Mouse (Mus musculus) liver, postnatal 0 days (tissue): ENCODE data around the gene 4930579F01Rik. TPM values are rescaled to one million over a fixed set of nuclear protein-coding genes. Genes with fewer than 3 reads are reported as not detected.
A peak's percentile ranks its signal among the peaks of the same experiment; 100 is the strongest.

Experiments
- ATAC-seq: fragments of 200-750 bp; cut with Nextera tagmentation; 2 replicates; pipeline ENCODE4 v1.8.0; 2017; ENCODE audit warnings: mild to moderate bottlenecking, moderate library complexity
- DNase-seq: peaks from one replicate; pipeline ENCODE4 v3.0.0-alpha.2; 2016
- H3K27ac ChIP-seq: fragments of 300-500 bp; sonication (generic); 2 replicates; pipeline ENCODE4 v1.5.1; 2014; ENCODE audit warnings: antibody characterized with exemption, moderate library complexity, mild to moderate bottlenecking, low read depth
- H3K27me3 ChIP-seq: fragments of 300-500 bp; sonication (generic); 2 replicates; pipeline ENCODE4 v1.6.1; 2014; ENCODE audit warnings: low read length, control low read depth, mixed read lengths; ENCODE audit not compliant: insufficient read depth
- H3K36me3 ChIP-seq: fragments of 300-500 bp; sonication (generic); replicated peaks from 2 replicates; pipeline ENCODE4 v1.6.1; 2014; ENCODE audit warnings: mild to moderate bottlenecking, control low read depth, low read length, moderate library complexity, mixed read lengths; ENCODE audit not compliant: insufficient read depth
- H3K4me1 ChIP-seq: fragments of 300-500 bp; sonication (generic); 2 replicates; pipeline ENCODE4 v1.6.1; 2014; ENCODE audit warnings: antibody characterized with exemption, mild to moderate bottlenecking, control low read depth; ENCODE audit not compliant: insufficient read depth
- H3K4me2 ChIP-seq: fragments of 300-500 bp; sonication (generic); 2 replicates; pipeline ENCODE4 v1.6.1; 2014; ENCODE audit warnings: low read depth, mild to moderate bottlenecking, low read length, moderate library complexity, mixed read lengths
- H3K4me3 ChIP-seq: fragments of 300-500 bp; sonication (generic); 2 replicates; pipeline ENCODE4 v1.5.1; 2014; ENCODE audit warnings: low read depth, low read length
- H3K9ac ChIP-seq: fragments of 300-500 bp; sonication (generic); replicated peaks from 2 replicates; pipeline ENCODE4 v1.6.1; 2014; ENCODE audit warnings: mild to moderate bottlenecking, moderate library complexity
- H3K9me3 ChIP-seq: fragments of 300-500 bp; sonication (generic); 2 replicates; pipeline ENCODE4 v1.6.1; 2016; ENCODE audit warnings: mild to moderate bottlenecking, control low read depth, low read length, mixed read lengths
- CTCF ChIP-seq: sonication (generic); IDR thresholded peaks from 2 replicates; pipeline ENCODE4 v1.5.1; 2016; ENCODE audit warnings: antibody characterized with exemption, low read depth
- EP300 ChIP-seq: IDR thresholded peaks from 2 replicates; pipeline ENCODE4 v1.6.1; 2016; ENCODE audit warnings: antibody characterized with exemption, low read depth, mild to moderate bottlenecking
- WGBS: fragments of 180-500 bp; shearing (Covaris S2); extraction: QIAGEN DNeasy Blood & Tissue Kit; methylation state at CpG from one replicate; pipeline ENCODE4 v1.1.7; 2014; ENCODE audit not compliant: insufficient replicate concordance; 5-methylcytosine and 5-hydroxymethylcytosine counted together
- polyA plus RNA-seq: library from polyadenylated mRNA; unstranded; fragments of >200 nt; fragmentation: Nextera tagmentation; extraction: Ambion mirVana; gene quantifications from 2 replicates; pipeline ENCODE4 v1.2.1, GENCODE M21; 2015

The 4930579F01Rik gene
- polyA plus RNA-seq, 1 experiment from 2014 or later = not detected

DNA sequence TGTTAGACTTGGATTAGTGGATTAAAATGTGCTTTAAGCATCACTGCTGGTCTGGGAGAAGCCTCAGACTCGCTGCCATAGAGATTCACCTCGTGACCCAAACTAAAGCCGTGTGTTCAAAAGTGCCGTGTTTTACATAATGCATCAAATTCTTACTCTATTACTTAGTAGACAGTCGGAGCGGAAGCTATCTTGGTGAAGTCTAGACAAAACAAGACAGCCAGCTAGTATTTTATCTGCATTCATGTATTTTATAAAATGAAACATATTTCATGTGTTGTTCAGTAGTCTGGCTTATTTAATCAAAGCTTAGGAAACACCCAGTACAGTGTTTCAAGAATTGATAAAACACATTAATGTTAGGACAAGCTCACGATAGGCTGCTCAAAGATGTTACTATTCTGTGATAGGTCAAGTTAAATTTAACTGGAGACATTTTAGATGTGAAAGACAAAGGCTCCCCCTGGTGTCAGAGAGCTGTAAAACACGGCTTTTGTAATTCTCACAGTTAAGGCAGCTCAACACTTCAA lies 48.9 kb downstream of the 4930579F01Rik start, which contains the start of gene Mttp:
TSS of gene Mttp (minus strand) at position 327 of the 530 bp plus-strand sequence.
- Histone ChIP-seq H3K27me3 (no peaks in the 10 kb centered on the region), H3K4me3 (peak within 1 kb of the TSS; percentile 76), H3K4me2 (peak within 1 kb of the TSS; percentile 77), H3K9me3 (no peaks in the 10 kb centered on the region), H3K9ac (peak within 1 kb of the TSS; percentile 83), H3K36me3 (no peaks in the 10 kb centered on the region), H3K4me1 (peaks cover 4% of the 10 kb centered on the region), H3K27ac (peak within 1 kb of the TSS; percentile 99)
- peak; percentile 7 for ATAC-seq
- TF ChIP-seq CTCF (peak; percentile 87), EP300 (peak; percentile 37; the same call in 1 of the 2 replicates)
- WGBS = 3% methylated on average over 8 of the region's 8 CpGs
- peak; percentile 75 for DNase-seq

DNA sequence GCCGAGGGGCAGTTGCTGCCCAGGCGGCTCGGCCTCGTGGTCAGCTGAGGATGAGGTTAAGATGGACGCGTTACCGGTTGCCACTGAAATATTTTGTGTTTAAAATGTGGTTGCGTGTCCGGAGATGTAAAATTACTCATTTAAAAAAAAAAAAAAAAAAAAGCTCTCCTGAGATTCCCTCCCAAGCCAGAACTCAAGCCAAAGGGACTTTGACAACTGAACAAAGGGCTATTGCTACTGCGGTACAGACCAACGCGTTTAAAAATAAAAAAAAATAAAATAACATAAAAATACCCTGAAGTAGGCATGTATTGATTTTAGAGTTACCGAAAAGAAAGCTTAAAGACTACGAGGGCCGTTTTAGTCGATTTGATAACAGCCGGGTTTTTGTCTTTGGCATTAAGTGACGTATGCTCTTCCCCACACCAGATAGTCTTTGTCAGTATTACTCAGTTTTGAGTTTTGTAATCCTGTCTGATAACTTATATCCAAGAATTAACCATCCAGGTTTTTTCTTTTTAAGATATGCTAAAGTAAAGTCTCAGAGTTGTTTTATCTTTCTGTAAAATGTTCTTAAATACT lies 49.5 kb downstream of the 4930579F01Rik start:
- WGBS = under 1% methylated on average over 18 of the region's 18 CpGs
- H3K9me3 ChIP-seq = no peaks in the 10 kb centered on the region
- DNase-seq (no peak), ATAC-seq (no peak)
- H3K27me3 ChIP-seq = no peaks in the 10 kb centered on the region
- TF ChIP-seq CTCF (no peak), EP300 (no peak)
- peak overlapping the region; percentile 77 for H3K4me2 ChIP-seq
- peak overlapping the region; percentile 99 for H3K27ac ChIP-seq
- H3K4me1 ChIP-seq = peaks cover 4% of the 10 kb centered on the region
- H3K9ac ChIP-seq = peak overlapping the region; percentile 83
- peak overlapping the region; percentile 76 for H3K4me3 ChIP-seq
- H3K36me3 ChIP-seq = no peaks in the 10 kb centered on the region

DNA sequence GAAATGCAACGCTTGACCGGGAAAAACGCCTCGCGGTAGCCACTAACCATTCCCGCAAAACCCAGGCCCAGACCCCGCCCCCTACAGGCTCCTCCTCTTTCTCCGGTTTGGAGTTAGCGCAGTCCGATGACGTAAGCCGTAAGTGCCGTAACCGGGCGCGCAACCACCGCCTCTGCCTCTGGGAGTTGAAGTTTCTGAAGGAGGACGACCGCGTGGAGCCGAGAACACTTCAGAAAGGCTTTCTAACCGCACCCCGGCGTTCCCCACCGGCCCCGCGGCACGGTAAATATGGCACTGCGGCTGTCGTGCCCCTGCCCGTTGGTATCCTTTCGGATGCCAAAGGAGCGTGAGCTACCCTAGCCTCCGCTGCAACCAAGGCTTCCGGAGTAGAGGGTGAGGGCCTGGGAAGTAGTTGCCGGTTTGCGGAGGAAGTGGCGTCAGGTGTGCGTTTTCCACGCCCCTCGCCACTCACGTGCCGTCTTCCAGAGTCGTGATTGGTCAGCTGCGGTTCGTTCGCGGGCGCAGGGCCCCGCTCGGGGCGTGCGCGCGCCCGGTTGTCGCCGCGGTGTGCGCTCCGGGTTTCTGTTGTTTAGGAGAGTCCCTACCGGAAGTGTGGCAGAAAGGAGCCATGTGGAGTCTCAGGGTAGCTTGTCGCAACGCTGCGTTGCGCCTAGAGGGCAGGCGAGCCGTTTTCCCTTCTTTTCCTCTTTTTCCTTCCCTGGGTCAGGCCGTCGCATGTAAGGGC lies 50.1 kb downstream of the 4930579F01Rik start, which contains the start of gene Trmt10a:
TSS of gene Trmt10a (plus strand) at position 134 of the 745 bp plus-strand sequence.
- TF ChIP-seq CTCF (peak; percentile 47), EP300 (peak; percentile 50)

DNA sequence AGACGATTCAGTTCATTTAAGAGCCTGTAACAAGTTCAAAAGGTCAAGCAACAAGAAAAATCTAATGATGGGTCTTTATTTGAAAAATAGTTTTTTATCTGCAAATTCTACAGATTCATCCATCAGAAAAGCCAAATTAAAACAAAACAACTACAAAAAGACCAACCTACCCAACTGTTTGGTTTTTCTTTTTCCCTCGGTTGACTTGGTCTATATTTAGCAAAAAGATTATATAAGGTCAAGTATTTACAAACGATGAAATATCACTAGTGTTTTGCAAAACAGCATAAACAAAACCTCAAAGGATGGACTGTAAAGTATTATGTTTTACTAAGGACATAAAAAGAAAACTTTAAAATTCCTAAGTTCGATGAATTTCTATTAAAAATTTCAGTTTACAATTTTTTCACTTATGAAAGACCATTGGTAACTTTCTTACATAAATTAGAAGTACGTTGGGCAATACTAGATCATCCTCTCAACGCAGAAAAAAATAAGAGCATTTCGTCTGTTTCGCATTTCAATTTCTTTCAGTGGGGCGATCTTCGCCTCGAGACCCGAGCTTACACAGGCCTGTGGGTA lies 50.8 kb downstream of the 4930579F01Rik start:
- no peak for TF ChIP-seq CTCF
- no peak for TF ChIP-seq EP300
- peaks cover 4% of the 10 kb centered on the region for H3K4me1 ChIP-seq
- no peaks in the 10 kb centered on the region for H3K36me3 ChIP-seq
- H3K4me2 ChIP-seq = peak overlapping the region; percentile 77
- peak overlapping the region; percentile 99 for H3K27ac ChIP-seq
- no peaks in the 10 kb centered on the region for H3K9me3 ChIP-seq
- peak overlapping the region; percentile 83 for H3K9ac ChIP-seq
- peak overlapping the region; percentile 76 for H3K4me3 ChIP-seq
- DNase-seq = no peak
- no peak for ATAC-seq
- H3K27me3 ChIP-seq = no peaks in the 10 kb centered on the region
- whole genome bisulfite sequencing = 3% methylated on average over 12 of the region's 12 CpGs

More for the DNA sequence above, 50.1 kb downstream of the 4930579F01Rik start, which contains the start of gene Trmt10a:
- peak within 1 kb of the TSS; percentile 76 for H3K4me3 ChIP-seq
- peak within 1 kb of the TSS; percentile 83 for H3K9ac ChIP-seq
- WGBS = under 1% methylated on average over 70 of the region's 70 CpGs
- no peaks in the 10 kb centered on the region for H3K27me3 ChIP-seq
- H3K4me1 ChIP-seq = peaks cover 4% of the 10 kb centered on the region
- H3K9me3 ChIP-seq = no peaks in the 10 kb centered on the region
- ATAC-seq (peak; percentile 99), DNase-seq (peak; percentile 98)
- H3K27ac ChIP-seq = peak within 1 kb of the TSS; percentile 99
- no peaks in the 10 kb centered on the region for H3K36me3 ChIP-seq
- H3K4me2 ChIP-seq = peak within 1 kb of the TSS; percentile 77

DNA sequence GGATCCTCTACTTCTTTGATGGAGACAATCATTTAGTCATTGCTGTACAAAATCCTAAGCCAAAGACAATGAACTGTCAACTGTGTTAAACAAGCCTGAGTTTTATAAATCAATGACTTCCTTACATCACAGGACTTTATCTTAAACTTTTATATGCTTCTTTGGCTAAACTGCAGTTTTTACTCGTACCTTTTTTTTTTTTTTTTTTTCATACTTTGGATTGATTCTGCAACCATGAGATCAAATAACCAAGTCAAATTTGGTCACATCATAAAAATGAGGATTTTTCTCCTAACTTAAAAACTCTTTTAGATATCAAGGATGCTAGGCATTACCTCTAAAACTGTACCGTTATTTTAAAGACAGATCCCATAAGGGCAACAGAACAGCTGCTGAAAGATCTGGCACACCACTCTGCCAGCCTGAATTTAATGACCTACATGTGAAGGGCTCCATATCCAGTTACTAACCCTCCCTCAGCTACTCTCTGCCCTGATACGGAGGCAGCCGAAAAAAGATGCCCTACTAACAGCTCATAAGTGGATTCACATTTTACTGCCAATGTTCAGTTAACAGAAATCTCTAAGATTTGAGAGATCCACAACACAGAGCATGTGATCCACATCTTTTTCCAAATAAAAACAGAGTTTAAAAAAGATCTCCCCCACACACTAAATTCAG lies 51.4 kb downstream of the 4930579F01Rik start:
- TF ChIP-seq CTCF (no peak), EP300 (no peak)
- Histone ChIP-seq H3K9ac (peak overlapping the region; percentile 51; the same call in 1 of the 2 replicates), H3K9me3 (no peaks in the 10 kb centered on the region), H3K4me3 (peak overlapping the region; percentile 76), H3K4me2 (peak overlapping the region; percentile 77), H3K4me1 (peaks cover 4% of the 10 kb centered on the region), H3K27ac (peak overlapping the region; percentile 52; the same call in 1 of the 2 replicates), H3K36me3 (no peaks in the 10 kb centered on the region), H3K27me3 (no peaks in the 10 kb centered on the region)
- no peak for ATAC-seq
- DNase-seq = no peak
- 68% methylated on average over 4 of the region's 4 CpGs for WGBS
